In genomic region chr12:81630520-81630914, GRCm38 (mm10) we compare ENCODE assay signal across 9 mouse cellular contexts. TPM values are rescaled to one million over a fixed set of nuclear protein-coding genes. Genes with fewer than 3 reads are reported as not detected.
DNase-seq lines count a peak whose midpoint lies in the region; ATAC-seq lines count a peak whose summit lies in the region.
"Had no signal": no experiment of that assay in that cellular context is flagged by ENCODE, and none has a peak within 500 bp of the region (broad histone marks: within the 10 kb centered on the region; RNA-seq: fewer than 3 reads in every experiment).

No protein-coding gene starts in this region.

- H3K36me3 ChIP-seq in neural tube, embryonic 11.5 days (ENCODE audit: control insufficient read depth, insufficient read depth, low read length) = no peaks in the 10 kb centered on the region
- peaks cover 9% of the 10 kb centered on the region for H3K36me3 ChIP-seq in forebrain, embryonic 10.5 days (replicated peaks)
- H3K36me3 ChIP-seq in heart, embryonic 15.5 days = no peaks in the 10 kb centered on the region
- H3K36me3 ChIP-seq in lung, embryonic 16.5 days (ENCODE audit: control insufficient read depth, insufficient read depth, low read length) = no peaks in the 10 kb centered on the region

- ATAC-seq in neural tube, embryonic 11.5 days (ENCODE audit: insufficient read depth, low FRiP score, low TSS enrichment) = 0 out of 2 replicates have a peak, but pooled peaks have one; percentile 46
- ATAC-seq in heart, embryonic 15.5 days (replicated peaks; ENCODE audit: insufficient number of reproducible peaks, insufficient read depth, low FRiP score, low read depth) = no peak
- ATAC-seq in lung, embryonic 16.5 days (ENCODE audit: low read depth) = peak; percentile 73

- no peak overlapping the region; the same call in 1 of the 2 replicates for H3K9ac ChIP-seq in neural tube, embryonic 11.5 days (ENCODE audit: low read length)
- H3K9ac ChIP-seq in heart, embryonic 15.5 days = peak overlapping the region; percentile 58; the same call in 1 of the 2 replicates
- peak overlapping the region; percentile 72 for H3K9ac ChIP-seq in lung, embryonic 16.5 days (ENCODE audit: low read length)

- H3K27ac ChIP-seq in neural tube, embryonic 11.5 days (ENCODE audit: low read depth, low read length) = peak overlapping the region; percentile 1; the same call in 1 of the 2 replicates
- H3K27ac ChIP-seq in forebrain, embryonic 10.5 days = peak overlapping the region; percentile 95
- no peak overlapping the region for H3K27ac ChIP-seq in heart, embryonic 15.5 days
- H3K27ac ChIP-seq in lung, embryonic 16.5 days (ENCODE audit: low read length) = peak overlapping the region; percentile 77

- no peaks in the 10 kb centered on the region for H3K9me3 ChIP-seq in neural tube, embryonic 11.5 days (ENCODE audit: control insufficient read depth, low read length)
- no peaks in the 10 kb centered on the region for H3K9me3 ChIP-seq in forebrain, embryonic 10.5 days
- no peaks in the 10 kb centered on the region for H3K9me3 ChIP-seq in heart, embryonic 15.5 days (replicated peaks)
- H3K9me3 ChIP-seq in lung, embryonic 16.5 days (ENCODE audit: control insufficient read depth, low read length) = no peaks in the 10 kb centered on the region

- peaks cover 4% of the 10 kb centered on the region; the same call in 1 of the 2 replicates for H3K4me1 ChIP-seq in neural tube, embryonic 11.5 days (ENCODE audit: control insufficient read depth, insufficient read depth, low read length)
- H3K4me1 ChIP-seq in forebrain, embryonic 10.5 days = peaks cover 42% of the 10 kb centered on the region
- peaks cover 17% of the 10 kb centered on the region for H3K4me1 ChIP-seq in heart, embryonic 15.5 days (replicated peaks)
- no peaks in the 10 kb centered on the region; the same call in 1 of the 2 replicates for H3K4me1 ChIP-seq in lung, embryonic 16.5 days (replicated peaks; ENCODE audit: control insufficient read depth, insufficient read depth, low read length)

- peaks cover 10% of the 10 kb centered on the region; the same call in 1 of the 2 replicates for H3K27me3 ChIP-seq in neural tube, embryonic 11.5 days (ENCODE audit: control insufficient read depth, insufficient read depth, low read length)
- H3K27me3 ChIP-seq in forebrain, embryonic 10.5 days (ENCODE audit: poor library complexity, severe bottlenecking) = peaks cover 77% of the 10 kb centered on the region
- H3K27me3 ChIP-seq in heart, embryonic 15.5 days = peaks cover 77% of the 10 kb centered on the region
- H3K27me3 ChIP-seq in lung, embryonic 16.5 days (ENCODE audit: control insufficient read depth, insufficient read depth, low read depth, low read length) = peaks cover 24% of the 10 kb centered on the region

- H3K4me3 ChIP-seq in neural tube, embryonic 11.5 days (ENCODE audit: low read depth, low read length) = peak overlapping the region; percentile 61
- H3K4me3 ChIP-seq in forebrain, embryonic 10.5 days = peak overlapping the region; percentile 81
- peak overlapping the region; percentile 65 for H3K4me3 ChIP-seq in heart, embryonic 15.5 days
- peak overlapping the region; percentile 63 for H3K4me3 ChIP-seq in lung, embryonic 16.5 days (ENCODE audit: low read length)

- 1% methylated on average over 16 of the region's 16 CpGs for WGBS in neural tube, embryonic 11.5 days
- WGBS in forebrain, embryonic 10.5 days = 1% methylated on average over 16 of the region's 16 CpGs
- WGBS in heart, embryonic 15.5 days = 1% methylated on average over 16 of the region's 16 CpGs
- 3% methylated on average over 16 of the region's 16 CpGs for WGBS in lung, embryonic 16.5 days

- peak; percentile 57 for DNase-seq in neural tube, embryonic 11.5 days (ENCODE audit: low spot score)
- DNase-seq in neural tube, embryonic 10.5 days (ENCODE audit: extremely low spot score, low spot score) = no peak
- DNase-seq in forebrain, embryonic 10.5 days (ENCODE audit: extremely low spot score, low spot score) = peak; percentile 53
- peak; percentile 44 to 48 for DNase-seq in layer of hippocampus, postnatal 25 days (ENCODE audit: extremely low spot score in 1 of 2, low spot score in 1 of 2)
- DNase-seq in right cerebral cortex, postnatal 36 days (ENCODE audit: low spot score in 2 of 2) = peak; percentile 65 to 66
- no peak for DNase-seq in c-Kit-positive CD71-positive TER-119-positive erythroid progenitor cells, embryonic 14.5 days (ENCODE audit: low spot score)

- H3K4me2 ChIP-seq in neural tube, embryonic 11.5 days (ENCODE audit: low read depth) = peak overlapping the region; percentile 97
- H3K4me2 ChIP-seq in heart, embryonic 15.5 days = peak overlapping the region; percentile 98
- H3K4me2 ChIP-seq in lung, embryonic 16.5 days (ENCODE audit: low read depth, low read length) = peak overlapping the region; percentile 68

RNA-seq across cellular contexts. Expression of gene Ttc9, which starts 0.5 kb away (rescaled TPM):
- polyA plus RNA-seq in neural tube, embryonic 11.5 days (2014; fragmentation: Nextera tagmentation; extraction: Ambion mirVana) = 2.1 TPM in 2 replicates
- 3.5 and 4.5 TPM in 2 replicates for polyA plus RNA-seq in forebrain, embryonic 10.5 days (2016; fragmentation: Nextera tagmentation; extraction: Ambion mirVana)
- 3.7 and 4.7 TPM in 2 replicates for polyA plus RNA-seq in heart, embryonic 15.5 days (2015; fragmentation: Nextera tagmentation; extraction: Ambion mirVana)
- total RNA-seq in layer of hippocampus, postnatal 25 days (2021) = 10 to 100 TPM; 45.3 to 47.4 TPM
- polyA plus RNA-seq in lung, embryonic 16.5 days (2015; fragmentation: Nextera tagmentation; extraction: Ambion mirVana) = 4.9 and 6.5 TPM in 2 replicates
- total RNA-seq: MEL had no signal

RNA-seq across cellular contexts. Expression of gene Med6, which starts 35.7 kb away (rescaled TPM):
- 77.1 and 82.1 TPM in 2 replicates for polyA plus RNA-seq in neural tube, embryonic 11.5 days (2014; fragmentation: Nextera tagmentation; extraction: Ambion mirVana)
- 84.1 and 88.5 TPM in 2 replicates for polyA plus RNA-seq in forebrain, embryonic 10.5 days (2016; fragmentation: Nextera tagmentation; extraction: Ambion mirVana)
- polyA plus RNA-seq in heart, embryonic 15.5 days (2015; fragmentation: Nextera tagmentation; extraction: Ambion mirVana) = 37.6 and 42.4 TPM in 2 replicates
- total RNA-seq in layer of hippocampus, postnatal 25 days (2021) = 10 to 100 TPM; 26.4 to 27.2 TPM
- 58.5 and 61.9 TPM in 2 replicates for polyA plus RNA-seq in lung, embryonic 16.5 days (2015; fragmentation: Nextera tagmentation; extraction: Ambion mirVana)

Comparison
In these comparisons a context has a peak if more than half of its experiments do, and no peak if none do; other contexts are left out.
1. DNase-seq: peak in neural tube, embryonic 11.5 days (single experiment), forebrain, embryonic 10.5 days (single experiment), layer of hippocampus, postnatal 25 days (2 of 2) and right cerebral cortex, postnatal 36 days (2 of 2); none in neural tube, embryonic 10.5 days (single experiment) and c-Kit-positive CD71-positive TER-119-positive erythroid progenitor cells, embryonic 14.5 days (single experiment).
2. Peak in every context shown above with its lines, with median percentiles within 50 percentile points of each other: H3K4me2 ChIP-seq and H3K4me3 ChIP-seq.